Mouse (Mus musculus): Measurements from ENCODE around the gene Topbp1.

- TF ChIP-seq TAL1 (IDR thresholded peaks at IDR 0.05; ENCODE audit: low read length) (no peak), GATA1 (IDR thresholded peaks at IDR 0.05; ENCODE audit: low read length) (no peak)
Observed at GRCm38 (mm10) chr9:103389261-103389660, 84.2 kb downstream of the Topbp1 start.

All from erythroblast, embryonic 14.5 days (primary cell).